Mouse (Mus musculus): ENCODE data around the gene Cep19. TPM values are rescaled to one million over a fixed set of nuclear protein-coding genes. Genes with fewer than 3 reads are reported as not detected.
A peak's percentile ranks its signal among the peaks of the same experiment; 100 is the strongest.

The Cep19 gene
- total and polyA plus RNA-seq, 3 experiments: 8.6 to 9.8 (median 8.8) TPM

DNA sequence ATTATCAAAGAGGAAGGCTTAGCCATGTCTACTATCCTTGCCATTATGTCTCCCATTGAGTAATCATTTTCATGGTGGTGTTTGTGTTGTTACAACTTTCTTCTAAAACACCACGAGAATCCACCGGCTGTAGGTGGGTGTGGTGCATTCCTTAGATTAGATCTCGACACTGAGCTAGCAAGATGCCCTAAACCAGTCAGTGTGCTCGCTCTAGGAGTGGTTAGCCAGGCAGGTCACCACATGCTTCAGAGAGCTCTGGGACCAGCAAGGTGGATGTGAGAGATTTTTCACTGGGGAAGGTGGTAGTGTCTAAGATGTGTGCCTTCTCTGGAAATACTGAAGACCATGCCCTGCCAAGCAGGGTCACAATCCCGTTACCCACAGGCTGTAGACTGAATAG, 16.6 kb downstream of the Cep19 start:
- no peak for DNase-seq
- Histone ChIP-seq H3K9ac (ENCODE audit: low read depth, low read length) (no peak overlapping the region), H3K4me1 (ENCODE audit: control insufficient read depth, insufficient read depth, low read length) (peaks cover 7% of the 10 kb centered on the region), H3K36me3 (ENCODE audit: control insufficient read depth, insufficient read depth, low read length) (no peaks in the 10 kb centered on the region), H3K79me2 (replicated peaks; ENCODE audit: control insufficient read depth, insufficient read depth, low read length) (no peaks in the 10 kb centered on the region), H3K27ac (no peak overlapping the region), H3K27me3 (ENCODE audit: control insufficient read depth, insufficient read depth, low read length) (no peaks in the 10 kb centered on the region), H3K4me3 (no peak overlapping the region)
- intact Hi-C loops (cut with DNase I): loop anchor here (2.0 to 5.0 kb wide), 2 partner anchors 49 to 86 kb away; partner anchors contain the start of gene Nrros
- 36% methylated on average over 5 of the region's 5 CpGs for WGBS
- no peak for TF ChIP-seq POLR2A (IDR thresholded peaks at IDR 0.05; ENCODE audit: insufficient read depth, low read depth, low read length)
- TF ChIP-seq EP300 (IDR thresholded peaks at IDR 0.05; ENCODE audit: insufficient read depth, low read depth, low read length): no peak
- TF ChIP-seq CTCF (IDR thresholded peaks at IDR 0.05): no peak

DNA sequence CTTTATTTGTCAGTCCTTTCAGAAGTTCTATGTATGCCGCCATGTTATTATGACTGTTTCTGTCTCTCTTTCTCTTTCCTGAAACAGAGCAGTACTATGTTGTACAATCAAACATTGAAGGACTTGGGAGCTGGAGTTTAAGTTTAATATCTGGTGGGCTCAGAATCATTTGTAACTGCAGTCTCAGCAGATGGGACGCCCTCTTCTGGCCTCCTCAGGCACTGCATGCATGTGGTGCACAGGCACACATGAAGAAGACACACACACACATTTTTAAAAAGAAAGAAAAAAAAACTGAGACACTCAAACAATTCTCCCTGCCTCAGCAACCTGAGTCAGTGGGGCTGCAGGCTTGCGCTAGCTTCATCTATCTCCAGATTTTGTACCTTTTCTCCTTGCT, 20.9 kb downstream of the Cep19 start:
- TF ChIP-seq POLR2A (IDR thresholded peaks at IDR 0.05; ENCODE audit: insufficient read depth, low read depth, low read length) (no peak), CTCF (IDR thresholded peaks at IDR 0.05) (0 out of 2 replicates have a peak, but pooled peaks have one; percentile 9), EP300 (IDR thresholded peaks at IDR 0.05; ENCODE audit: insufficient read depth, low read depth, low read length) (no peak)
- Histone ChIP-seq H3K36me3 (ENCODE audit: control insufficient read depth, insufficient read depth, low read length) (no peaks in the 10 kb centered on the region), H3K27me3 (ENCODE audit: control insufficient read depth, insufficient read depth, low read length) (no peaks in the 10 kb centered on the region), H3K4me1 (ENCODE audit: control insufficient read depth, insufficient read depth, low read length) (peaks cover 1% of the 10 kb centered on the region; the same call in 1 of the 2 replicates), H3K27ac (no peak overlapping the region), H3K79me2 (replicated peaks; ENCODE audit: control insufficient read depth, insufficient read depth, low read length) (no peaks in the 10 kb centered on the region), H3K4me3 (no peak overlapping the region), H3K9ac (ENCODE audit: low read depth, low read length) (no peak overlapping the region)
- no peak for DNase-seq
- intact Hi-C loops (cut with DNase I): no loop called here
- 81% methylated on average over 3 of the region's 3 CpGs for WGBS

DNA sequence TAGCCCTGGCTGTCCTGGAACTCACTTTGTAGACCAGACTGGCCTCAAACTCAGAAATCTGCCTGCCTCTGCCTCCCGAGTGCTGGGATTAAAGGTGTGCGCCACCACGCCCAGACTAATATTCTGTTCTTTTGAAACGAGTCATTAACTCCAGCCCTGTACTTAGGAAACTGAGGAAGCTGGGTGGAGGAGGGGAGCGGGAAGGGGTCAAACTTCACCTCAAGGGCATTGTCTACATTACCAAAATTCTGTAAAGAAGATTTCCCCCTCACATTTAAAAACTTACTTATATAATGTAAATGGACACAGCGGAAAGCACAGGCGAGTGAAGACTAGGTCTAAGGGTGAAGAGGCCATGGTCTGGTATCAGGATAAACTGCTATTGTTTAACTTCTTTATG, 24.4 kb downstream of the Cep19 start:
- TF ChIP-seq POLR2A (IDR thresholded peaks at IDR 0.05; ENCODE audit: insufficient read depth, low read depth, low read length) (no peak), EP300 (IDR thresholded peaks at IDR 0.05; ENCODE audit: insufficient read depth, low read depth, low read length) (no peak), CTCF (IDR thresholded peaks at IDR 0.05) (no peak)
- H3K79me2 ChIP-seq (replicated peaks; ENCODE audit: control insufficient read depth, insufficient read depth, low read length): no peaks in the 10 kb centered on the region
- no peaks in the 10 kb centered on the region for H3K36me3 ChIP-seq (ENCODE audit: control insufficient read depth, insufficient read depth, low read length)
- peaks cover 4% of the 10 kb centered on the region for H3K4me1 ChIP-seq (ENCODE audit: control insufficient read depth, insufficient read depth, low read length)
- no peak overlapping the region for H3K4me3 ChIP-seq
- no peak overlapping the region for H3K9ac ChIP-seq (ENCODE audit: low read depth, low read length)
- 78% methylated on average over 7 of the region's 7 CpGs for WGBS
- intact Hi-C loops (cut with DNase I): no loop called here
- H3K27me3 ChIP-seq (ENCODE audit: control insufficient read depth, insufficient read depth, low read length): no peaks in the 10 kb centered on the region
- no peak for DNase-seq
- H3K27ac ChIP-seq: no peak overlapping the region

DNA sequence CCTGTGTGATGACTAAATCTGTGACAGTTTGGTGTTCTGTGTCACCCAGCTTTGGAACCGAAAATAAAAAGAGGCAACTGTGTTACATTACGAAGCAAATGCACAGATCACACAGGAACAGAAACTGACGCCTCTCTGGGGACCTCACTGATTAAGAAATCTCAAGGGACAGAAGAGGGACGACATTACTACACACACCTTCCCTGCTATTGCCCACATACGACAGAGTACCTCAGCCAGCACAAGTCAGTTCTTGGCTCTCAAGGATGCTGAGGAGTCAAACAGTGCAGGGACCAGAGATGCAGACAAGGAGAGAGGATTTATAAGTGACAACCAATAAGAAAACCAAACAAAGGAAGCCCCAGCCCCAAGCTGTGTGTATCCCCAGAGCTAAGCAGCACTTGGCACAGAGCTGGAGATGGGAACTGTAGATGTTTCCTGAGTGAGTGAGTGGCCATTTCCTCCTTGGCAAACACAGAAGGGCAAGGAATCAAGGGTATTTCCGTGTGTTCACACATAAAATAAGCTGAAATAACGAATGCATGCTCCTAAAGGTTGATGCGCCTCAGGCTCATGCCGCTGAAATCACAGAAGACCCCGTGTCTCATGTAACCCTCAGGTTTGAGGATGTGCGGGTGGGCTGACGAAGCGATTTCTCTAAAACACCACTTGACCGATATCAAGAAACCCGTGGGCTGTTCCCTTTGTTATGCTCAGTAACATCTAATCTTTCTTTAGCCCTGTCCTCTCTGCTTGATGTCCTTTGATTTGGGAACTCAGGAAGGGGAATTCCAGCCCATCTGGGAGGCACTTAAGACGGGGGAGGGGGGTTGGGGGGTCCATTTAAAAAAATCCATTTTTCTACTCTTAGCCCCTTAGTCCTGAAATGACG, 25.1 kb downstream of the Cep19 start:
- no peak overlapping the region for H3K4me3 ChIP-seq
- H3K9ac ChIP-seq (ENCODE audit: low read depth, low read length): no peak overlapping the region
- no peaks in the 10 kb centered on the region for H3K27me3 ChIP-seq (ENCODE audit: control insufficient read depth, insufficient read depth, low read length)
- WGBS: 32% methylated on average over 17 of the region's 17 CpGs
- DNase-seq: peak in 1 of 2 experiments; percentile 39
- peak overlapping the region; percentile 36 for H3K27ac ChIP-seq
- intact Hi-C loops (cut with DNase I): no loop called here
- H3K4me1 ChIP-seq (ENCODE audit: control insufficient read depth, insufficient read depth, low read length): peaks cover 4% of the 10 kb centered on the region
- TF ChIP-seq CTCF (IDR thresholded peaks at IDR 0.05) (no peak), EP300 (IDR thresholded peaks at IDR 0.05; ENCODE audit: insufficient read depth, low read depth, low read length) (no peak), POLR2A (IDR thresholded peaks at IDR 0.05; ENCODE audit: insufficient read depth, low read depth, low read length) (no peak)
- H3K36me3 ChIP-seq (ENCODE audit: control insufficient read depth, insufficient read depth, low read length): no peaks in the 10 kb centered on the region
- H3K79me2 ChIP-seq (replicated peaks; ENCODE audit: control insufficient read depth, insufficient read depth, low read length): no peaks in the 10 kb centered on the region

DNA sequence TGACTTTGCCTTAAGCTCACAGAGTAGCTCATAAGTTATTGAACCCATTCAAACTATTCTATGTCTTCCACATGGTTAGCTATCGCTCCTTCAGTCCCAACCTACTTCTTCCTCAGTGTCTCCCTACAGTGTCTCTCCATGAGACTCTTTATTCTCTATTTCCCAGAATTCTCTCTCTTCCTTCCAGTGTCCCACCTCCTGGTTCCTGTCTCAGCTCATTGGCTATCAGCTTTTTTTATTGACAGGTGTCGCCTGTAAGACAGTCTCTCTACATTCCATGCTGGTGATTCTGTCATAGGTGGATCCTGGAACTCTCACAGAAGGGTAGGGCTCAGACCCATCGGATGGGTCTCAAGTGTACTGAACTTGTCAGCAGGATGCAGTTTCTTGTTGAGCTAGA, 25.8 kb downstream of the Cep19 start:
- Histone ChIP-seq H3K79me2 (replicated peaks; ENCODE audit: control insufficient read depth, insufficient read depth, low read length) (no peaks in the 10 kb centered on the region), H3K9ac (ENCODE audit: low read depth, low read length) (no peak overlapping the region), H3K4me3 (no peak overlapping the region), H3K27me3 (ENCODE audit: control insufficient read depth, insufficient read depth, low read length) (no peaks in the 10 kb centered on the region), H3K36me3 (ENCODE audit: control insufficient read depth, insufficient read depth, low read length) (no peaks in the 10 kb centered on the region), H3K4me1 (ENCODE audit: control insufficient read depth, insufficient read depth, low read length) (peaks cover 4% of the 10 kb centered on the region), H3K27ac (no peak overlapping the region)
- intact Hi-C loops (cut with DNase I): no loop called here
- TF ChIP-seq EP300 (IDR thresholded peaks at IDR 0.05; ENCODE audit: insufficient read depth, low read depth, low read length): no peak
- TF ChIP-seq CTCF (IDR thresholded peaks at IDR 0.05): no peak
- no peak for TF ChIP-seq POLR2A (IDR thresholded peaks at IDR 0.05; ENCODE audit: insufficient read depth, low read depth, low read length)
- 81% methylated on average over 3 of the region's 3 CpGs for WGBS
- DNase-seq: no peak

DNA sequence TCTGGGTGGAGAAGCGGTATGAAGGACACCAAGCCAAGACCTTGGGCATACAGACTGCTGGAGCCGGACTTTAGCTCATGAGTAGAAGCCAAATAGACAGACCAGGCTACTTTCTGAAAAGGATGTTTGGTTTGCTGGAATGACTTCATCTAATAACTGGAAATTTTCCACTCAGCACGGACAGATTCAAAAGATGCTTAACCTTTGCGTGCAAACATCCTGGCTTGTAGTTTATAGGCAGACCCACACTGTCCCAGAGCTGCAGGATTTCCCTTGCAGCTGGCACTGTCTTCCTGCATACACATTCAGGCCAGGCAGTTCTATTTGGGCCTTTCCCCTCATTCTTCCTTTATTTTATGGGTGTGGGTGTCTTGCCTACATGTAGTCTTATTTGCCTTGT, 27.4 kb downstream of the Cep19 start:
- H3K4me1 ChIP-seq (ENCODE audit: control insufficient read depth, insufficient read depth, low read length): peaks cover 6% of the 10 kb centered on the region
- no peaks in the 10 kb centered on the region for H3K79me2 ChIP-seq (replicated peaks; ENCODE audit: control insufficient read depth, insufficient read depth, low read length)
- H3K27ac ChIP-seq: no peak overlapping the region
- WGBS: 53% methylated on average over 4 of the region's 4 CpGs
- H3K9ac ChIP-seq (ENCODE audit: low read depth, low read length): no peak overlapping the region
- TF ChIP-seq POLR2A (IDR thresholded peaks at IDR 0.05; ENCODE audit: insufficient read depth, low read depth, low read length): no peak
- no peak for TF ChIP-seq CTCF (IDR thresholded peaks at IDR 0.05)
- no peak for TF ChIP-seq EP300 (IDR thresholded peaks at IDR 0.05; ENCODE audit: insufficient read depth, low read depth, low read length)
- intact Hi-C loops (cut with DNase I): no loop called here
- H3K36me3 ChIP-seq (ENCODE audit: control insufficient read depth, insufficient read depth, low read length): no peaks in the 10 kb centered on the region
- DNase-seq: no peak
- H3K4me3 ChIP-seq: no peak overlapping the region
- H3K27me3 ChIP-seq (ENCODE audit: control insufficient read depth, insufficient read depth, low read length): no peaks in the 10 kb centered on the region
